Mouse (Mus musculus) right cerebral cortex, adult 18-20 months (tissue): ENCODE measurements around the gene Eri3.

ENCODE experiments used
- DNase-seq: peaks from one replicate; pipeline ENCODE4 v3.0.0; 2022; ENCODE audit warnings: mixed read lengths

The Eri3 gene

GRCm38 (mm10) chr4:117550140-117550851, at the start of gene Eri3:
Gene Eri3, plus strand, starts transcription at chr4:117550365.
- peak; percentile 99 for DNase-seq

- no peak for DNase-seq
These were observed 31.9 kb upstream of the Eri3 start for GRCm38 (mm10) chr4:117518246-117518645.

- DNase-seq, result no peak
These were observed 28.8 kb upstream of the Eri3 start for GRCm38 (mm10) chr4:117521350-117521749.

DNA sequence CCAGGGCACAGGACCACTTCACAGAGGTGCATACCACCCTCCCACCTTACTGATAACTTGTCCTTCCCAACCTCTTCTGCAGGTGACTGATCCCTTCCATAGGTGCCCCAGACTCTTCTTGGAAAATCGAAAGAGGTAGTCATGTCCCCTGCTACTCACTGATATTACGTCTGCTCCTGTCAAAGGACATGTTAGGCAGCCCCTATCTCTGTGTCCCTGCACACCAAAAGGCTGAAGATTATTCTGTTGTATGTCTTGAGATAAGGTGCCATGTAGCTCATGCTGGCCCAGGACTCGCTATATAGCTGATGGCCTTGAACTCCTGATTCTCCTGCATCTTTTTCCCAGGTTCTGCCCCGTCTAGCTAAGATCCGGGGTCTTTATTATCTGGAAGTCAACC, 24.2 kb upstream of the Eri3 start:
- DNase-seq, result no peak

- no peak for DNase-seq
These were observed 22.9 kb upstream of the Eri3 start for GRCm38 (mm10) chr4:117527116-117527899.

DNA sequence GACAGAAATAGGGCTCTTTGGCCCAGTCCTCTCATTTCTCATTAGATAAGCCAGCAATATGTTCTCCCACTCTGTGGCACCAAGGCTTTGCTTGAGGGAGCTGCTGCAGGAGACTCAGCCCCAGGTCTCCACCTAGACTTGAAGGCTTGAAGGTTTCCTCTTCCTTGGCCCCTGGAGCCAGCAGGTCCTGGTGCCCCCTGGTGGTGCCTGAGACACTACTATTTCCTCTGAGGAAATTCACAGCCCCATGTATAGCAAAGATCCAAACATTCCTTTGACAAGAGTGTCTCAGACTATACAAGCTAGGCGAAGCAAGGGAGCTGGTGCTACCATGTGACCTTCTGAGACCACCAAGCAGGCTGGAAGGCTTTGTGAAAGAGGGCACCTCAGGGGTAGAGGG, 22.2 kb upstream of the Eri3 start:
- peak; percentile 18 for DNase-seq

- DNase-seq, result no peak
These were observed 20.3 kb upstream of the Eri3 start for GRCm38 (mm10) chr4:117529843-117530242.

DNA sequence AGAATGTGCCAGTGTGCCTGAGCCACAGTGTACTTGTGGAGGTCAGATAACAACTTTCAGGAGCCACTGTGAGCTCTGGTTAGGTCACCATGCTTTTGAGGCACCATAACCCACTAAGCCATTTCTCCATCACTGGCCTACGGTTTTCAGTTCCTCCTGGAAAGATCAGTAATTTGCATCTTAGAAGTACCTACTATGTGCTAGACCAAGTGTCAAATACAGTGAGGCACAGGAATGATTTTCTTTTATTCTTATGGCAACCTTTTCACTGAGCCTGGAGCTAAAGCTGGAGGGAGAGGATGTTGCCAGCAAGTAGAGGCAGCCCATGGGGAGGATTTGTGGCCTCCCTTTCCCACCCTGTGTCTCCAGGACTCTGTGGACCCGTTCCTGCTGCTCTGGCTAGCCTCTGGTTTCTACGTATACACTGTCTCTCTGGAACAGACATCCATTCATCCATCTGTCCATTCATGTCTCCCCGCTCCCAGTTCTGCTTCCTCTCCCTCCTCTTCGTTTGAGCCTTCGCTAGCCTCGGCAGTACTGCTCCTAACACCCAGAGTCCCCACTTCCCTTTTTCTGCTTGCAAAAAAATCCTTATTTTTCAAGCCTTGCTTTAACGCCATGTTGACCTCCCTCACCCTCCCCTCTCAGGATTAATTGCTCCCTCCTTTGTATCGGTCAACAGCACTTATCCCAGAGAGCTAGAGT, 14.5 kb upstream of the Eri3 start:
- DNase-seq, result no peak

GRCm38 (mm10) chr4:117537002-117537401, 13.2 kb upstream of the Eri3 start:
- DNase-seq, result no peak

DNA sequence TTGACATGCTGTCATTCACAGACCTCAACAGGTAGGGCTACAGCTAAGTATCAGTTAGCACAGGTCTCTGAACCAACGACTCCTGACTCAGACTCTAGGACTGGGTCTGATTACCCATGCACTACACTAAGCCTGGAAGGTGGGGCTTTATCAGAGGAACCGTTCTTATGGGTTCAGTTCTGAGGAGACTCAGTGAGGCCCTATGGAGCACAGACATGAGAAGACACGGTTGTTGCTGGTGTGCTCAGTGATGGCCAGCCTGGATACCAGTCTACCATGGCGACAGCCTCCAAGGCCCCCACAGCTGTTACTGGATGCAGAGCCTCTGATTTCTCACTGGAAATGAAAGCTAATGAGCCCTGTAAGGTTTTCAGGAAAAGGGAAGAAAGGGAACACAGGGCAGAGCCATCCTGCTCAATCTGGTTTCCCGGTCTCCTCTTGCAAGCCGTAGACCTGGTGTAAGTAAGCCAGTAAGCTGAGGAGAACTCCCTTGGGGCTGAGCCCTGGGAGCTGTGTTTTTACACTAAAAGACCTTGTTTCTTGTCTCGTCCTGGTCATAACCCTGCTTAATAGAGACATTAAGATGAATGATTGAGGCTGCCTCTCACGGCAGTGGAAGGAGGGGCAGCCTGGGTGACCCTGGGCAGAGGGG, 10.7 kb upstream of the Eri3 start:
- no peak for DNase-seq

GRCm38 (mm10) chr4:117540571-117540970, 9.6 kb upstream of the Eri3 start:
- no peak for DNase-seq

DNA sequence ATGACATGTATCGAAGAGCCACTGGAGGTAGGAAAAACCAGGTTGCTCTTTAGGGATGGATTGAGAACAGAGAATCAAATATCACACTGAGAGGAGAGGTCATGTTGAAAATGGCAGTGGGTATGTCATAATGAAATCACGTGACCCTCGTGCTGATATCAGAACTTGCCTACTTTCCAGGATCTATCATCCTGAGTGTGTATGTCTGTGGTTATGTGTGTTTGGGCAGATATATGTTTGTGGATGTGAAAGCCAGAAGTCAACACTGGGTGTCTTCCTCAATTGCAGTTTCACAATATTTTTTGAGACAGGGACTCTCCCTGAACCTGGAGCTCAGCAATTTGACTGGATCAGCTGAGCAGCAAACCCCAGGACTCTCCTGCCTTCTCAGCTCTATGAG, 4.7 kb upstream of the Eri3 start:
- no peak for DNase-seq

GRCm38 (mm10) chr4:117546616-117547015, 3.5 kb upstream of the Eri3 start:
- no peak for DNase-seq

DNA sequence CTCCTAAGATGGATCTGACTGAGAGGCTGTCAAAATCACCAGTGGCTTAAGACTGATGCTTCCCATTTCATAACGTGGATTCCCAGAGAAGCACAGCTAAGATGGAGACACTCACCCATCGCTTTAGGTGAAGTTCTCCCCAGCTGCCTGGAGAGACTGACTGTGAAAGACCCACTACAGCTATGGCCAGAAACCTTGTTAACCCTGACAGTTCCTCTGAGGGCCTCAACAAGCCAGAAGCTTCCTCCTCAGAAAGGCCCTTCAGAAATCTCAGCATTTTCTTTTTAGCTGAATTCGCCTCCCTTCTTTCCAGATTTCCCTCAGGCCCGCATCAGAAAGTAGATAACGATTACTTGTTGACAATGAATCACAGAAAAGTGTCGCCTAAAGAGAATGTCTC, 589 bp upstream of the Eri3 start:
- peak; percentile 4 for DNase-seq

GRCm38 (mm10) chr4:117551144-117552000, 1.2 kb downstream of the Eri3 start:
- DNase-seq, result no peak

DNA sequence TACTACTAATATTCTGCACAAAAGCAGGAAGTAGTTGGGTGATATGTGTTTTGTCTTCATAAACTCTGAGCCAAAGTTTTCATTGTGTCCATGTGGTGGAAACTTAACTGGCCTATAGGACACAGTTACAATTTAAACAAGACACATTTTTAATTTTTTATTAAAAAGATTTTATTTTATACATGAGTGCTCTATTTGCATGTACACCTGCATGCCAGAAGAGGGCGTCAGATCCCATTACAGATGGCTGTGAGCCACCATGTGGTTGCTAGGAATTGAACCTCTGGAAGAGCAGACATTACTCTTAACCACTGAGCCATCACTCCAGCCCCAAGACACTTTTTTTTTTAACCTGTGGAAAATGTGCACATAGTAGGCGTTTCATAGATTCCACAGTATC, 5.3 kb downstream of the Eri3 start:
- no peak for DNase-seq

DNA sequence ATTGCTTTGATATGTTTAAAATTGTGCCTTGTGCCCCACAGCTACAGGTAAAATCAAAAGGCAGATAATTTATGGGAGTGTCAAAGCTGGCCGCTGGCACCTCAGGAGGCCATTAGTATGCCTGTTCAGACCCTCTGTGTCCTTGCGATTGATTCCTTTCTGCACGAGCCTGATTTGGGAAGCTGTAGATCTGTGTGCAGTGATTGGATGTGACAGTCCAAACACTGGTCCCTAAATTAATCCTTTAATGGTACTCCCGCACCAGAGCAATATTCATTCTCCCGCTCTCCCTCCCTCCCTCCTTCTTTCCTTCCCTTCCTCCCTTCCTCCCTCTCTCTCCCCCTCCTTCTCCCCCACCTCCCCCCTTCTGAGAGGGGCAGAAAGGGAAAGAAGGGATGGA, 6.2 kb downstream of the Eri3 start:
- no peak for DNase-seq

- no peak for DNase-seq
These were observed 7.0 kb downstream of the Eri3 start for GRCm38 (mm10) chr4:117557068-117557645.

DNA sequence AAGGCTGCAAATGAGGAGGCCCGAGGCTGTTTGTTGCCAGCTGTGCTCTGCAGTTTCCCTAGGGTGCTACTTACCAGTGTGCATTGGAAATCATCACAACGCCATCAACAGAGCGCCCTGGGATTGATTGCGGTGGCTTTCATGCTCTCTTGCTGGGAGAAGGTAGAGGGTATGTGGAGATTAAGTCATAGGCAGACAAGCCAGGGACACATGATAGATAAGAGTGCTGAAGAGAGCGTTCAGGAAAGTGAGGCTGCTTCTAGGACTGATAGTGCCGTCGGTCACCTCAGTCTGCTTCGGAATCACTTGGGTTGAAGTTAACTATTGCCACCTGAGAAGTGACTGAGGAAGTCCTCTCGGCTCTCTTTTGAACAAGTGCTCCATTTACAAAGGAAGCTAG, 13.8 kb downstream of the Eri3 start:
- no peak for DNase-seq

- DNase-seq, result no peak
These were observed 18.7 kb downstream of the Eri3 start for GRCm38 (mm10) chr4:117568846-117569245.

DNA sequence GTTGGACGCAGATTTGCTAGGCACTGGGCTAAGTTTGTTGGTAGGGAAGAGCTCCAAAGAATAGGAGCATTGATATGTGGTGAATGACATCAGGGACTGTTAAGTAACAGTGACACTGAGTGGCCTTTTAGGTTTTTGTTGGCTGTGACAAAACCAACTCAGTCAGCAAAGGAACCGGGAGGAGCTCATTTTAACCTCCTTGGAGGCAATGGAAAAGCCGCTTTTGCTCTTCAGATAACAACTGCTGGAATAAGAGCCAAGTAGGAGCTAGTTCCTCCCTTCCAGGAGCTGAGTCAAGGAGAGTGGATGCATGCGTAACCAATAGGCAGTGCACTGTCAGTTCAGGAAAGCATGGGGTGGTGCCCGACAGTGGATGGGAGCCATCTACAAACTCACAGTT, 20.8 kb downstream of the Eri3 start:
- no peak for DNase-seq

DNA sequence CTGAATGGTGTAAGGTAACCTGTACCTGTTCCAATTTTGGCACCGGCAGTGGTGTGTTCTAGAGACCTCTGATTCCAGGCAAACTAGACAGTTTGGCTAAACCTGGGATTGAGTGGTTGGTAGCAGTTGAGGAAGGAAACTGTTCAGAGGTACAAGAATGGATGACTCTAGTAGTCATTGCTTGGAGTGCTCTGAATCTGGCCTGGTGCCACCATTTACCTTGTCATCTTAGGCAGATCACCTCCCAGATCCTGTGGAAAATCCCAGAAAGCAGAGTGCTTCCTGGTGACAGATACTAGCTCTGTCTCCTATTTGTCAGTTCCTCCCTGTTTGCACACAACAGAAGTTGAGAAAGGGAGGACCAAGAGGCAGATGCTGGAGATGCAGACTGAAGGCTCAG, 27.4 kb downstream of the Eri3 start:
- no peak for DNase-seq
